Mouse (Mus musculus): Measurements from ENCODE around the gene Med12l.

DNA sequence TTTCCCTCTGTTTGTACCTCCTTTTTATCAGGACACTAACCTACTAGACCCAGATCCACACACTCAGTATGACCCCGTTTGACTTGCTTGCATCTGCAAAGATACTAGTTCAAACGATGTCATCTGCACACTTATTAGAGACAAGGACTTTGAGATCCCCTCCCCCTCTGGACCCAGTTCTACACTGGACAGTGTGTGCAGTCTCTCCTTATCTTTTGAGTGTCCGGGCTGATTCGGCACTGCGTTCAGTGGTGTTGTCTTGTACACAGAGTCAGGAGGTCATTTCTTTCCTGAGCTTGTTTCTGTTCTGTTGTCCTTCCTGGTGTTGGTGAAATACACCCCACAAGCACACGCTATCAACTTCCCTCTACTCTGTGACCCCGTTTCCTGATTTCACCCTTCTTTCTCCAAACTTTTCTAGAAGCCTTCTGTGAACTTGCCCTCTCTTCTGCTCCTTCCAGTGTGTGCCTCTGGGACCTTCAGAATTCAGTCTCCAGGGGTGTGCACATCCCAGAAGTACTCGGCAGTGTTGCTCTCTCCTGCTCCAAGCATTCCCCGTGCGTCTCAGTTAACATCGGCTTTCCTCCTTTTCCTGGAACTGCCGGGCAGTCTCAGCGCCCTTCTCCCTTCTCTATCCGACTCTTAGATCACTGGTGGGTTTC, 19.0 kb downstream of the Med12l start:
- TF ChIP-seq MAFK (IDR thresholded peaks at IDR 0.05; ENCODE audit: insufficient read depth, low read depth, low read length) (no peak), ZNF384 (IDR thresholded peaks at IDR 0.05; ENCODE audit: low read depth, low read length) (no peak), ZC3H11A (IDR thresholded peaks at IDR 0.05; ENCODE audit: borderline replicate concordance, low read depth, low read length) (no peak), HCFC1 (IDR thresholded peaks at IDR 0.05; ENCODE audit: borderline replicate concordance, insufficient read depth, low read length) (no peak)

All from ES-E14 (cell line).